Mouse (Mus musculus) spleen, adult 12 weeks (tissue): ENCODE results near the gene Gnpat.
A peak's percentile ranks its signal among the peaks of the same experiment; 100 is the strongest.

ENCODE experiments used
- DNase-seq: peaks from one replicate; pipeline ENCODE4 v3.0.0; 2022; ENCODE audit warnings: low spot score

The Gnpat gene

DNA sequence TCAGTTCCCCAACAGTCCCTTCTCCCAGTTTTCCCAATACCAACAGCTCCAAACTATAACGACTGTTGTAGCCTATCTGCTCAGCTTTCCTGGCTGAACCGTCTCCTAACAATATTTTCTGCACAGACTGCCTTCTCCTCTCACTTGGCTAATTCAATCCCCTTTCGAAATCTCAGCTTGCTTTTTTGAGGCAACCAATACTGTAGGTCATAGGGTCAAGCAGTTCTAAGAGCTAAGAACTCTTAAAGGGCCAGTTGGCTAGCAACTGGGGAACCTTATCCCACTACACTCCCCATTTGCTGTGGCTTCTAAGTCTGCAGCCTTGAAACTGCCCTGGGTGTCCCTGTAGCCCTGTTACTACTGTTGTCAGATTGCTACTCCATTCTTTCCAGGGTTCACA lies 17.7 kb upstream of the Gnpat start:
- DNase-seq, result no peak

DNA sequence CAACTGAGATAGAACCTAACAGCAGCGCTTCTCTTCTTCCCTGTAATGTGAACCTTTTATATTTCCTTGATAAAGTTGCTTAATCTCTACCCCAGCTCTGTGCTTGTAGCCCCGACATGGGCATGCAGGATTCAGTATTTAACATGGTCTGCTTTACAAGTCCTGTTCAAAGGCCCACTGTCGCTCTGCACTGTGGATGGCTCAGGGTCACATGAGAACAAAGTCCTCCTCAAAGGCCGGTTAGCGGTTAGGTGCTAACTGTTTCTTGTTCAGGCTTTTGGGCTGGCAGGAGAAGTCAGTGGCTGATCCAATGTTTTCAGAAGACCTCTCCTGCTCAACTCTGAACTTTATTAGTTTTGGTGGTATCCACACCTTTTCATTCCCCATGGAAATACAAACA lies 17.3 kb upstream of the Gnpat start:
- no peak for DNase-seq

DNA sequence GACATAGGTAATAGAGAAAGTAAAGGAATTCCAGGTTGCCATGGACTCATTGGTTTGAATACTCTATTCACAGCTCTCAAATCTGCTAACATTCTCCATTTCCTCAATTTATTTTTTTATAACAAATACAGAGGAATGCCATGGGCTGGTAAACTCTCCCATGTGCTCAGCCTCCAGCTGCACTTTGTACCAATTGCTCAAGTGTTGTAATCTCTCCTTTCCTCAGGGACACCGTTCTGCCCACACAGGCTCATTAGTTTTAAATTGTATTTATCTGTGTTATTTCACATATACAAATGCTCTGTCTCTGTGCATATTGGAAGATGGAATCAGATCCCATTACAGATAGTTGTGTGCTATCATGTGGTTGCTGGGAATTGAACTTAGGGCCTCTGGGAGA lies 9.3 kb upstream of the Gnpat start:
- no peak for DNase-seq

DNA sequence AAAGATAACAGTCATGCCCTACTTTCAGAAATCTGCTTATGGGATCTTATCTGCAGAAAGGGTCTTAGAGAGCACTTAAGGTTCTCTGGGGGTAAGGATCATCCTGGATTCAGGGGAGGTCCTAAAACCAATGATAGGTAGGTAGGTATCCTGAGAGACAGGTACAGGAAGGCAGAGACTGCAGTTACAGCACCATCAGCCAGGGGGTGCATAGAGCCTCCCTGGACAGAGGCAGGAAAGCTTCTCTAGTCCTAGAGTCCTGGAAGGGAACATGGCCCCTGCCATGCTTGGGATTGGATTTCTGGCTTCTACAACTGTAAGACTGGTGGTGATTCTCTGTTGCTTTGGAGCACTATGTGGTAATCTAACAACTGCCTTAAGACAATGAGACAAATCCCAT lies 3.4 kb upstream of the Gnpat start:
- DNase-seq, result no peak

DNA sequence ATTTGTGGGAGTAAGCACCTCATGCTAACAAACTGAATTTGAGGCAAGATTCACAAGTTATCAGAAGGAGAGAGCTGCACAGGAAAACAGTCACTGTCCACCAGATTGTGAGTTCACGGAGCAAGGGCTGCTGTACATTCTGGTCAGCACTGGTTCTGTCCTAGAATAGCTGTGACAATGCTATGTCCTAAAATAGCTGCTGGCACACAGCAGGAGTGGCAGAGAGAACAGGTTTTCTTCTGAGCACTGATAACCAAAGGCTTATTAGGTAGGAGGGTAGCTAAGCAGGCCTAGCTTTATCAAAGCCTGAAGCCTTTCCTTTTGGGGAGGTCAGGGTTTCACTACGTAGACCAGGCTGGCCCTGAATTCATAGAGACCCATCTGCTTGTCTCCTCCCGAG lies 2.6 kb upstream of the Gnpat start:
- DNase-seq, result no peak

DNA sequence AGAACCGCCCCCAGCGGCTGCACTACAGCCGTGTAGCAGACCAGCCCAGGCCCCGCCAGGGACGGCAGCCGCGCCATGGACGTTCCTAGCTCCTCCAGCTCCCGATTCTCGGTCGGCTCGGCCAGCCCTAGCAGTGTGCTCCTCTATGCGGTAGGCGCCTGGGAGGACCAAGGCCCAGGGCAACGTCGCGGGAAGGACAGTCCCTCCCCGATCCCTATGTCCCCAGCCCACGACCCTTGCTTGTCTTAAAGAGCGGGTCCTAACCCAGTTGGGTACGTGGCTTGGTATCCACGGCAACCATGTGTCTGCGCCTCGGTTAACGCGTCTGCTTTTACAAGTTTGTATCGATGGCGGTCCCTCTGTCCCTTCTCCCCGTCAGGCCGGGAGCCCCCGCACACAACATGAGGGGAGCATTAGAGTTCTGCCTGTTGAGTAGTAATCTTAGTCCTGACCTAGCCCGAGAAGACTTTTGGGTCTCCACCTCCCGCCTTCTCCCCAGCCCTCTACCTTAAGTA lies 387 bp downstream of the Gnpat start:
- no peak for DNase-seq

DNA sequence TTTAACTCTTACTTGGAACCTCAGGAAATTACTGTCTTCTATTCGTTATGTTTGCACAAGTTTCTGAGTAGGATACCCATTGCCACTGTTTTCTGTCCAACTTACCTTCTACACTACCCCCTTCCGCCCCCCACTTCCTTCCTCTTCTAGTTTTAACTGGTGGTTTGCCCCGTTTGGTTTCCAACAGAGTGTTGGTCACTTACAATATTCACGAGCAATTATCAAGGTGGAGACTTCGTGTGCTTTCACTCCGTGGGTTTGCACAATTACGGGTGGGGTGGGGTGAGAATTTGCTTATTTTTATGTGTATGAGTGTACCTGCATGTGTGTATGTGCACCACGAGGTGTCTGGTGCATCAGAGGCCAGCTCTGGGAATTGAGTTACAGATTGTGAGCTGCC lies 896 bp downstream of the Gnpat start:
- DNase-seq, result no peak

DNA sequence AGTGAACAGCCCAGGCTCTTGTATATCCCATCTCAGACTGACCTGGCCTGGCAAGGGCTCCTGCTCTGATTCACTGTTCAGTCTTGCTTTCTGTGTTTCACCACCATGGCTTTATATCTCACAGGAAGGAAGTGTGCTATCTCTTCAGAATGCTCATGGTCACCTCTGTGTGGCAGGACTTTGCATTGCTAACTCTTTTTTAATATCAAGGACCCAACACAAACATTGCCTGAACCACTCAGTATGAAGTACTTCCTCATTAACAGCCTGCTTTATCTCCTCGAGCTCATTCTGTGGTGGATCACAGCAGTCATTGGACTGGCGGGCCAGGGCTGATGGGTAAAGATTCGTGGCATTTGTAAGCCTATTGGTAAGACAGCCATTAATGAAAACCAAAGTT lies 3.8 kb downstream of the Gnpat start:
- no peak for DNase-seq

DNA sequence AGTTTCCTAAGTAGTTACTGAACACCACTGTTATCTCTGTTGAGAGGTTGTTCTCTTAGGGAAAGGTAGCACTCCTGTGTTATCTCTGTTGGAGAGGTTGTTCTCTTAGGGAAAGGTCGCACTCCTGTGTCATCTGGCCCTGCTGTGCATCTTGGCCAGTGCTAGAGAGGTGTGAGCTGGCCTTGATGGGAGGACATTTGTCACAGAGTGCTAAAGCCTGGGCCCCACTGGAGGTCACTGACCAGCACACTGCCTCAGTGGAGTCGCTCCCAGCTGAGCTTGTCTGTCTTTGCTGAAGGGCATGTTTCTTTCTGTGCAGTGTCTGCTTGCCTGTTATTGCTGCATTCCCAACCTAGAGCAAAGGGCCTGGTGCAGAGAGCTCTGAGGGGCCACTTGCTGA lies 4.3 kb downstream of the Gnpat start:
- no peak for DNase-seq

DNA sequence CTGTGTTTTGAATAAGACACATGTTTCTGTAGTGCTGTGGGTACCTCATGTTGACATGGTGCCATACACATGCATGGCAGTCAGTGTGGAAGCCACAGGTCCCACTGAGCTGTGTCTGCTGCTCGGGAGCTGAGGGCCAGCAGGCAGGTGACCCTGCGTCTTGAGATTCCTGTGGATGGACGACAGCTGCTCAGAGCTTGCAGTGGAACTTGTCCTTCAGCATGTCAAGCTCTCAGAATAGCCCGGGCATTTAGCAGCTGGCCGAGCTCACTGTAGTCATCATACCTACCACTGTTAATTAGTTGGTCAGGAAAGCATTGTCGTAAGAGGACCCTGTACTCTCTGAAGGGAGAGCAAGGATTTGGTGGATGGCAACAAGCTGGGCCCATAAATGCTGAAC lies 6.9 kb downstream of the Gnpat start:
- DNase-seq, result no peak

DNA sequence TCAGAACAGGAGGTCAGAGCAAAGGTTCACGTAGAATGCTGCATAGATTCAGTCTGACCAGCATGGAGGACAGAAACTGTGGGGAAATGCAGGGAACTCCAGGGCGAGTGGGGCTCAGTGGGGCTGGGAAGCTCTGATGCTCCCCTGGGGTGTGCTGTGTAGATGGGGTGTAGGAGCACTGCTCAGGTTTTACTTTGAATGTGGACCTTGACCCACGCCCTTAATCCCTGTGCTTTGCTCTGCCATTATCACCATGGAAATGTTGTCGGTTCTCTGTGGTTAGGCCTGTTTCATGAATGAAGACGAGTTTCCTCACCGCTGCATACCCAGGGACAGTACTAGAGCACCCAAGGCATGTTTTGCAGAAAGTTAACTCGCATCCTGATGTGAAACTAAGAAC lies 8.6 kb downstream of the Gnpat start:
- no peak for DNase-seq

DNA sequence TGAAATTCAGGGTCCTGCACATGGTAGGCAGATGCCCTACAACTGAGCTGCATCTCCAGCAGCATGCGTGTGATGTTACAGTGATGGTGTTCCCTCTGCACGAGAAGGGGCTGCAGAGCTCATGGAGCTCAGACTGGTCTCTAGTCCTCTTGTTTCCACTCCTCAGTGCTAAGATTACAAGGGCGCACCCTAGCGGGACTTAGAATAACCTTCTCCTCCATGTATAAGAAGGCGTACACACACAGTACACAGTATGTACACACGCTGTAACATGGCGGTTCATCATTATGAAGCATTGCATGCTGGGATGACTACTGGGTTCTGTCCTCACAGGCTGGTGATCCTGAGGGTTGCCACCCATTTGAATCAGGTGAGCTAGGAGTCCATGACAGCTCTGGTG lies 9.2 kb downstream of the Gnpat start:
- no peak for DNase-seq

DNA sequence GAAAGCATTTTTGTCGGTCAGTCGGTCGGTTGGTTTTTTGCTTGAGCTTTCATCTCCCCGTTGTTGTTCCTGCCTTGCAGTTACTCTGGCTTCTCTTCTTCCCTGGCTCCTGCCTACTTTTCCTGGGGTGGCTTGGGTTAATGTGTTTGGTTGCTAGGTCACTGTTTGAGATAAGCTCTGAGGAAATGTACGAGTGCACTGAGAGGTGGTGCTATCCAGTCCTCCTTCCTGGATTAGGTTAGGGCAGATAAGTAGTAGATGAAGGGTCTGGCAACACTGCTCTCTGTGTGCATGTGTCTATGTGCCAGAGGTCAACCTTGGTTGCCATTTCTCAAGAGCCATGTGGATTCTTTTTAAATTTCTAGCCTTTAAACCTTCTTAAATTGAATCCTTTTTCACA lies 9.9 kb downstream of the Gnpat start:
- no peak for DNase-seq

DNA sequence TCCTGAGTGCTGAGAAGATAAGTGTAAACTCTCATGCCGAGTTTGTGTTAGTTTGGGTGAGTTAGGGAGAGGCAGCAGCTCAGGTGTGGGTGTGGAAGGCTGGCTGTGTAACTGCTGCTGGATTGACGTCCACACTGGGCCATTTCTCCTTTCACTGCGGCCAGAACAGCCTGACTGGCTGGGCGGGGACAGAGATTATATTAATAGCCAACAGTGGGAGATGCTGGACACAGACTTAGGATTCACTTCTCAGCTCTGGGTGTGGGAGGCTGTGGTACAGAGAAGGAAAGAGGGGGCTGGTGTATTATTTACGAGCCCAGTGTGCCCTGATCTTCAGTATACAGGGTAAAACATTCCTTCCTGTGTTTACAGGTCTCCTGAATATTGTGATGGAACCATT lies 15.3 kb downstream of the Gnpat start:
- DNase-seq, result no peak

DNA sequence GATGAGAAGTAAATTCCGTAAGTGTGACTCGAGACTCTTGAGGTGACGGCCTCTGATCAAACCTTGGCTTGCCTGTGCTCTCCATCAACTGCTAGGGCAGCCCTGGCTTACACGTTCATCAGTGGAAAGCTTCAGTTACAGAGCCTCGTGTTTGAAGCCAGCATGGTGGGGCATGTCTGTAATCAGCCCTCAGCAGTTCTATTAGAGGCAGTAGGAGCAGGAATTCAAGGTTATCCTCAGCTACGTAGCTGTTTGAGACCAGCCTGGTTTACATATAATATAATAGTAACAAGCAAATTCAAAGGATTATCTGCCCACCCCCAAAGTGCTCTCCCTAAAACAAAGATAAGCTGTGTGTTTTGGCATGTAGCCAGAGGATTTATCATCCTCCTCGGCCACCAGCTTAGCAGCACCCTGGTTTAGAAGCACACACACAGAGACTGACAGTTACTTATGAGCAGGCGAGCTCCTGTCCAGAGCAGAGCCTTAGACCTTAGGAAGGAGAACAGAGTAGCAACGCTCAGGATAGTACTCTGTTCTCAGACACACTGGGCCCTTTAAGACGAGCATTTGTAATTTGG lies 16.2 kb downstream of the Gnpat start:
- DNase-seq, result no peak

DNA sequence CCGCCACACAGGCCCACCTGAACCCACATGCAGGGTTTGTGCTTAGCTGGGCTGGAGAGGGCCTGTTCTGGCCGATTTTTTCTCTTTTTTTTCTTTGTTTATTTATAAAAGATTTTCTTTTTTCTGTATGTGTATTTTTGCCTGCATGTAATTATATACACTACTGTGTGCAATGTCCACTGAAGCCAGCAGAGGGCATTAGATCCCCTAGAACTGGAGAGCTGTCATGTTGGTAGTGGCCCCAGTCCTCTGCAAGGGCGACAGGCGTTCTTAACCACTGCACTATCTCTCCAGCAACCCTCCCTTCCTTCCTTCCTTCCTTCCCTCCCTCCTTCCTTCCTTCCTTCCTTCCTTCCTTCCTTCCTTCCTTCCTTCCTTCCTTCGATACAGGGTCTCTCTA lies 25.6 kb downstream of the Gnpat start:
- no peak for DNase-seq

DNA sequence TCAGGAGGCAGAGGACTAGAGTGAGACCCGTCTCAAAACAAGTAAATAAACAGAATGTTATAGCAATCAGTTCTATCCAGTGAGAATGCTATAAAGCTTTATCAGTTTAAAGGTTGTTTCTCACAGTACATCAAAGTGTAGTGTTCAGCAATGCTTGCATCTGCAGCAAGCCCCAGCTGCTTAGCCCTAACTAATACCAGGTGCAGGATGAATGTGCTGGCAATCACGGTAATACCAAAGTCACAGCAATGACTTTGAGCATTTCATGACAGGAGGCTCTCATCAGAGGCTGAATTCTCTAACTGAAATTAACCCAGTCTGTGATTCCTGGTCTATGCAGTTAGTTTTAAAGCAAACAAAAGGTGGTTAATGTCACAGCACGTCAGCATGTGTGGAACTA lies 29.8 kb downstream of the Gnpat start:
- no peak for DNase-seq

DNA sequence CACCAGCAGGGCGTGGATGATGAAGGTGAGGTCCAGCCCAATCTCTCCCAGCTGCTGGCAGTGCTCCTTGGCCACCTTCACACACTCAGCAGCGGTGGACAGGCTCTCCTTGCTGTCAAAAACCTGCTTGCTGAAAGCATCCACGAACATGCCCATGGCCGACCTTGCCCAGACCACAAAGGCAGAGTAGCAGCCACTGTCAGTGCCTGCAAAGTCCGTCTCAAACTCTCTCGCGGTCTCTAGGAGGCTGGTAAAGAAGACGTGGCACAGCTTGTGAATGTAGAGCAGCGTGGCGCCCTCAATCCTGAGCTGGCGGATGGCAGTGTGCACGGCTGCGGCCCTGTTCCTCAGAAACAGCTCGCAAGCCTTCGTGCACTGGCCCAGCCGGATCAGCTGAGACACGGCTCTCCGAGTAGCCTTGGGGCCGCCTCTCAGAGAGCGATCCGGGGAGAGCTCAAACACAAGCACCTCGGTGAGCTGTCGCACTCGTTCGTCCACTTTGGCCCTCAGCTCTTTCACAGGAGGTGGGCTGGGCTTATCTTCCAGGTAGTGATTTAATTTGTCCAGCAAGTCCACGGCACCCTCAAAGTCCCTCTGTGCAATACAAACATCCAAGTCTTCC lies 33.3 kb downstream of the Gnpat start:
- DNase-seq, result no peak

DNA sequence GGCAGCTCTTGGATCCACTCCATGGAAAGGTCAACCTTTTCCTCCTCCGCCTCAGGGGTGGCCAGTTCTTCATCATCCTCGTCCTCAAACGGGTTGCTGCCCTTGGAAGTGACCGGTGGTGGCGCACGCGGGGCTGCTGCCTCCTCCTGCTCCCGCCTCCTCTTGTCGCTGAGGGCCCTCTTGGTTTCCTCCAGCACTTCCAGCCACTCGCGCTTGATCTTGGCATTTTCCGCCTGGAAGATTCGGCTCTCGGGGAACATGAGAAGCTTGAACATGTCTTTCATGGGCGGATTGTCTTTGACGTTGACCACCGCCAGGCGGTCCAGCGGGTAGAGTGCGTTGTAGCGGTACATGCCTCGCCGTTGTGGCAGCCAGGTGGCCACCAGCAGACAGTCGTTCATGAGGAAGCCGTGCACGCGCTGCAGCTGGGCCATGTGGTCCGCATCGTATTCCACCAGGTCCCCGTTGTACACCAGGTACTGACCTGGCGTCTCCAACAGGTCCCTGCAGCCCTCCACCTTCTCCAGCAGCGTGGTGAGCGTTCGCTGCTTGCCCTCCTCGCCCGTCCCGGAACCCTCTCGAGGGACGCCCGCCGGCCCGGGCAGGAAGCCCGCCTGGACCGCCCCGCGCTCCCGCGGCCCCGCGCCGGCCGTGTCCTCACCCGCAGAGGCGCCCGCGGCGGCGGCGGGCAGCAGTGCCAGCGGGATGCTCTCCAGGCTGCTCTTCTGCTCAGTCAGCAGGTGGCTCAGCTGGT lies 34.0 kb downstream of the Gnpat start:
- DNase-seq, result peak; percentile 60

DNA sequence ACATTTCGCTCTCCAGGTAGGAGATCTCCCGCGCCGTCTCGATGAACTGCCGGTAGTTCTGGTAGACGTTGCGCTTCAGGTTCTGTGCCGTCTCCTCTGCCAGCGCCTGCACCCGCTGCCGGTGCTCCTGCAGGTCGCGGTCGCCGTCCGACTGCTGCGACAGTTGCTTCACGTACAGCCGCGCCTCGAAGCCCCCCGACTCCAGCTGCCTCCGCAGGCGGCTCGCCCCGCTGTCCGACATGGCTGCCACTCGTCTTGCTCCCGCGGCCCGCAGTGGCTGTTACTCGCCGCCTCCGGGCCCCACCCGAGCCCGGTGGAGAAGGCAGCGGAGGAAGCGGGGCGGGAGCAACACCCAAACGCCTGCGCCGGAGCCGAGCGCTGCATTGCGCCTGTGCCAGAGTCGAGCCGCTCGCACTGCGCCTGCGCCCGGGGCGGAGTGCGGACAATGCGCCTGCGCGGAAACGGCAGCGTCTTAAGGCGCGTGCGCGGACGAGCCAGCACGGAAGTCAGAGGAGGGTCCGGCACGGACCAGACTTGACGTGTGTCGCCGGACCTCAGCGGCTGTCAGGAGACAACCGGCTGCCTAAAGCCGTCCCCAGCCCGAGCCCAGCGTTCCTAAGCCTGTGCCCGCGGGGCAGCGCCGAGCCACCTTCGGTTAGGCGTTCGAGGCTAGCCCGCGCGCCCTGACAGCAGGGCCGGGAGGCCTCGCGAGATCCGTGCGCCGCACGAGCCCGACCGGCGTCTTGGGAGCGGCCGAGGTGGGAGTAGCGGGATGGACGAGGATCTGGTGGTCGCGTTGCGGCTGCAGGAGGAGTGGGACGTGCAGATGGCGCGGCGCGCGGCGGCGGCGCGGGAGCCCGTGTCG lies 34.8 kb downstream of the Gnpat start, which contains the start of the genes Exoc8 and Sprtn:
Gene Exoc8 (minus strand): TSS at position 320 of the 865 bp plus-strand sequence.
Gene Sprtn (plus strand): TSS at position 501 of the 865 bp plus-strand sequence.
- DNase-seq, result peak; percentile 99

DNA sequence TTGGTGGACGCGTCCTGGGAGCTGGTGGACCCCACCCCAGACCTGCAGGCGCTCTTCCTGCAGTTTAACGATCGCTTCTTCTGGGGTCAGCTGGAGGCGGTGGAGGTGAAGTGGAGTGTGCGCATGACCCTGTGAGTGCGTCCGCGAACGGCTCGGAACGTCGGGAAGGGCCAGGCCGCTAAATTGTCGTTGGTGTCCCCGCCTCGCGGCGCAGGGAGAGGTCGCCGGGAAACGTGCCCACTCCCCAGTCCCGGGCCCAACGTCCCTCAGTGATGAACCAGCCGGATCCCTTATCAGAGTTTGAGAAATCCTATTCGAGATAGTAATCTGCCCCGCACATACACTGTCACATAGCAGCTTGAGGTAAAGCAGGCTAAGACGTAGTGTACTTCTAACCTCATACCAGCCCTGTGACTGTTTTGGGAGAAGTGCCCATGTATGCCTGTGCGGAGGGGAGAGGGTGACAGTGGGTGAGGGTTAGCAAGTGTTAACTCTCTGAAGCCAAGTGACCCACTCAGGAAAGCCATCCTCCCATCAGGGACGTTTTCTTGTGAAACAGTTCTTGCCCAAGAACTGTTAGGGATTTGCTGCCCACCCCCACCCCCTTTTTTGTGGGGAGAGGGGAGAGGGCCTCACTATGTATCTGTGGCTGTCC lies 35.5 kb downstream of the Gnpat start:
- DNase-seq, result no peak

DNA sequence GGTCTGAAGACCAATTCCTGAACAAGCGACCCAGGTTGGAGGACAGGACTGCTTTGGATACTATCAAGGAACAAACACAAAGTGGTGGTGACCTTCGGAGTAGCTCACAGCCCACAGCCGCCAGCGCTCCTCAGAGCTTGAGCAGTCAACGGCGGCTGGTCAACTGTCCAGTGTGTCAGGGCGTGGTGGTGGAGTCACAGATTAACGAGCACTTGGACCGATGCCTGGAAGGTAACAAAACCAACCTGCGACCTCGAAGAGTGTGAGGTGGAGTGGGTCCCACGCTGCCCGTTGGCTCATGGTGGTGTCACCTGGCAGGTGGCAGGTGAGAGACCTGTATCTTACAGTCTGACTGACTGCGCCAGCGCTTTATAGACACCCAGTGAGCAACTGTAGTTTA lies 40.4 kb downstream of the Gnpat start:
- DNase-seq, result no peak
